Mouse (Mus musculus) testis, adult 2 months (tissue): ENCODE measurements around the gene Tgfbr1.

Experiments used
- CTCF ChIP-seq: fragments of 200-500 bp; IDR thresholded peaks from 2 replicates; pipeline ENCODE4 v1.5.1; 2012; ENCODE audit warnings: low read depth, mild to moderate bottlenecking, inconsistent platforms, low read length, moderate library complexity; ENCODE audit not compliant: control insufficient read depth, insufficient read depth, insufficient replicate concordance
- POLR2A ChIP-seq: fragments of 200-500 bp; IDR thresholded peaks from 2 replicates; pipeline ENCODE4 v1.6.1; 2012; ENCODE audit warnings: low read depth, mild to moderate bottlenecking, inconsistent platforms, low read length, moderate library complexity; ENCODE audit not compliant: control insufficient read depth

- no peak for TF ChIP-seq CTCF
- TF ChIP-seq POLR2A, result no peak
Measured at GRCm38 (mm10) chr4:47432766-47433165, 79.7 kb downstream of the Tgfbr1 start.
